Mouse (Mus musculus): ENCODE data around the gene Vmn1r61. TPM values are rescaled to one million over a fixed set of nuclear protein-coding genes. Genes with fewer than 3 reads are reported as not detected.

The Vmn1r61 gene
- total RNA-seq (2022) = not detected

- no peak for DNase-seq (ENCODE audit: low spot score)
Measured at GRCm38 (mm10) chr7:5613195-5613594, at the start of gene Vmn1r61. Vmn1r61 (minus strand) TSS chr7:5613295.

Other genes starting within 250 kb of the Vmn1r61 start
- gene Vmn1r58, start 199.9 kb downstream of the Vmn1r61 start, total RNA-seq (2022) = not detected
- gene Vmn1r59, start 156.5 kb downstream of the Vmn1r61 start, total RNA-seq (2022) = not detected
- gene Vmn2r28, start 119.3 kb downstream of the Vmn1r61 start, total RNA-seq (2022) = not detected
- gene Vmn1r60, start 66.0 kb downstream of the Vmn1r61 start, total RNA-seq (2022) = not detected
- gene Vmn1r62, start 60.3 kb upstream of the Vmn1r61 start, total RNA-seq (2022) = not detected
- not detected for gene Vmn1r63, start 192.2 kb upstream of the Vmn1r61 start, total RNA-seq (2022)

Measured in heart, adult 8-10 months (tissue).